Mouse (Mus musculus): ENCODE data around the gene Cyp4f39.
"Not testable (repeated sequence)": the region's sequence is repeated elsewhere in the genome, so short reads cannot be mapped to it uniquely, and the experiment has no call there.

- not testable (repeated sequence) for TF ChIP-seq E2F4 (IDR thresholded peaks at IDR 0.05; ENCODE audit: insufficient read depth); POLR2A (IDR thresholded peaks at IDR 0.05; ENCODE audit: insufficient read length, low read depth); USF1 (IDR thresholded peaks at IDR 0.05; ENCODE audit: low read depth); REST (IDR thresholded peaks at IDR 0.05; ENCODE audit: insufficient read depth, insufficient read length); CEBPB (IDR thresholded peaks at IDR 0.05; ENCODE audit: insufficient read depth, poor library complexity, severe bottlenecking); POLR2AphosphoS2 (IDR thresholded peaks at IDR 0.05; ENCODE audit: insufficient read length, low read depth); TCF3 (IDR thresholded peaks at IDR 0.05; ENCODE audit: insufficient read length, low read depth); TCF12 (IDR thresholded peaks at IDR 0.05; ENCODE audit: insufficient read depth, poor library complexity, severe bottlenecking)
Measured at GRCm38 (mm10) chr17:32500511-32500910, 48.0 kb downstream of the Cyp4f39 start.
